Mouse (Mus musculus): ENCODE results near the gene Rgma. TPM values are rescaled to one million over a fixed set of nuclear protein-coding genes. Genes with fewer than 3 reads are reported as not detected.

Gene Rgma
- polyA plus RNA-seq, 1 experiment from 2014 or later = 20.6 TPM

DNA sequence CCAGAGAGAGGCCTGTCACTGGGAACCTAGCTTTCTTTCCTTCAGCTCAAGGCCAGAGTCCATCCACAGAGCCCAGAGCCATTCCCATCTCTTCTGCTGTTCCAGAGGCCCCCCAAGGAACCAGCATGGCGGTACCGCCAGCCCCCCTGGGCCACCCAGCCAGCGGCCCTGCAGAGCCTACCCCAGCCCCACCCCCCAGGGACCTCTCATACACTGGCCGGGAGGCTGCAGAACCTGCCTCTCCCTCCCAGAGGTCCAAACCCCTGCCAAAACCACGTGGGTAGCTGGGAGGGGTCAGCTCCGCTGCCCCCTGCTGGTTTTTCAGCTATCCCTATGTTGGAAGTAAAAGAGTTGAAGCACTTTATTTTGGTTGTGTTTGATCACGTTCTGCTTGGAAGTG lies 44.1 kb downstream of the Rgma start:
- no peak overlapping the region for H3K27ac ChIP-seq (ENCODE audit: low read depth, low read length)
- no peak overlapping the region for H3K4me2 ChIP-seq (ENCODE audit: low read length)
- no peak overlapping the region for H3K9ac ChIP-seq (ENCODE audit: low read length)
- H3K27me3 ChIP-seq (replicated peaks; ENCODE audit: control insufficient read depth, insufficient read depth, low read length) = no peaks in the 10 kb centered on the region
- DNase-seq (ENCODE audit: low spot score) (no peak), ATAC-seq (peak; percentile 8; the same call in 1 of the 2 replicates)
- H3K36me3 ChIP-seq (ENCODE audit: control insufficient read depth, insufficient read depth, low read length) = peaks cover 59% of the 10 kb centered on the region
- WGBS = 24% methylated on average over 7 of the region's 7 CpGs
- H3K4me3 ChIP-seq (ENCODE audit: low read depth, low read length) = no peak overlapping the region
- peaks cover 11% of the 10 kb centered on the region for H3K4me1 ChIP-seq (ENCODE audit: control insufficient read depth, insufficient read depth, low read length)
- no peaks in the 10 kb centered on the region for H3K9me3 ChIP-seq (replicated peaks; ENCODE audit: control insufficient read depth, low read length)

DNA sequence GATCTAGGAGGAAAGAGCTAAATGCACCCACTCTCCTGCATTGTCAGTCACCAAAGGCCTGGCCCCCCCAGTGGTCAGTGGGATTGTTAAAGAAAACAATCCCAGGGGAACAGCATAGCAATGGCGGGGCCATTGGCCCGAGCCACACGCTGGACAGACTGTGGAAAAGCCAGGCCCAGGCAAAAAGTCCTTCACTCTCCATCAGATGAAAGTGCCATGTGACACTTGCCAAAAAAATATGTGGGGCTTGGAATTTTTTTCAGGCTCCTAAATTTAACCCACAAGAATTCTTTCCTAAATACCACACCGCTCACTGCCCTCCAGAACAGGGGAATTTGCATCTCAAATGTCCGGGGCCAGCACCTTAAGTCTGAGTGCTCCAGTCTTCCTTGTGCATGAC lies 45.5 kb downstream of the Rgma start:
- DNase-seq (ENCODE audit: low spot score) (no peak), ATAC-seq (no peak)
- H3K4me3 ChIP-seq (ENCODE audit: low read depth, low read length) = no peak overlapping the region
- H3K9me3 ChIP-seq (replicated peaks; ENCODE audit: control insufficient read depth, low read length) = no peaks in the 10 kb centered on the region
- no peak overlapping the region for H3K4me2 ChIP-seq (ENCODE audit: low read length)
- H3K4me1 ChIP-seq (ENCODE audit: control insufficient read depth, insufficient read depth, low read length) = peaks cover 11% of the 10 kb centered on the region
- H3K9ac ChIP-seq (ENCODE audit: low read length) = no peak overlapping the region
- WGBS = 44% methylated on average over 5 of the region's 5 CpGs
- 0 out of 2 replicates have a peak overlapping the region, but pooled peaks have one; percentile 14 for H3K27ac ChIP-seq (ENCODE audit: low read depth, low read length)
- peaks cover 46% of the 10 kb centered on the region for H3K36me3 ChIP-seq (ENCODE audit: control insufficient read depth, insufficient read depth, low read length)
- no peaks in the 10 kb centered on the region for H3K27me3 ChIP-seq (replicated peaks; ENCODE audit: control insufficient read depth, insufficient read depth, low read length)

DNA sequence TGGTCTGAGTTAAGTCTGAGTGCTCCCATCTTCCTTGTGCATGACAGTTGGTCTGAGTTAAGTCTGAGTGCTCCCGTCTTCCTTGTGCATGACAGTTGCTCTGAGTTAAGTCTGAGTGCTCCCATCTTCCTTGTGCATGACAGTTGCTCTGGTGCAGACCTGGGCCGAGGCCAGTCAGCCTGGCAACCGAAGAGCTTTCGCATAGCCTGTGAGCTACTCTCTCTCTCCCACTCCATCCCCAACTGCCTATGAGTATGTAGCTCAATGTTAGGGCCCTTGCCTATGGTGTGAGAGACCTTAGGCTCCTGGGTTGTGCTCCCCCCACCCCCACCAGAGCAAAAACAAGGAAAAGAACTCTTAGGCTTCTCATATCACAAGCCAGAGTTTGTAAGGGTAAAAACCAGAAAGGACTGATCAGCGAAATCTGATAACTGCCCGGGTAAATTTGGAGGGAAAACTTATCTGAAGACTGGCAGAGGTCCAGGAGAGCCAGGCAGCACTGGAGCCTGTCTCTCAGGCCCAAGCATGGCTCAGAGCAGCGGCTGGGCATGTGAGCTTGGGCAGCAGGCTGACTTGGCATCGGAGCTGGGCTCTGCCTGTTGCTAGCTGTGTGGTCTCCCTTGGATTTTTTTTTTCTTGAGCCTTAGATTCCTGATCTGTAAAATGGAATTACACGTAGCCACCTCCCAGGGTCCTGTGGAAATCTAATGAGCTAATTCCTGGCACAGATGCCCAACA lies 46.1 kb downstream of the Rgma start:
- ATAC-seq = peak; percentile 47; the same call in 1 of the 2 replicates
- H3K9me3 ChIP-seq (replicated peaks; ENCODE audit: control insufficient read depth, low read length) = no peaks in the 10 kb centered on the region
- peak overlapping the region; percentile 60; the same call in 1 of the 2 replicates for H3K27ac ChIP-seq (ENCODE audit: low read depth, low read length)
- no peaks in the 10 kb centered on the region for H3K27me3 ChIP-seq (replicated peaks; ENCODE audit: control insufficient read depth, insufficient read depth, low read length)
- H3K9ac ChIP-seq (ENCODE audit: low read length) = no peak overlapping the region
- DNase-seq (ENCODE audit: low spot score) = peak; percentile 73
- peaks cover 11% of the 10 kb centered on the region for H3K4me1 ChIP-seq (ENCODE audit: control insufficient read depth, insufficient read depth, low read length)
- WGBS = 39% methylated on average over 9 of the region's 9 CpGs
- H3K36me3 ChIP-seq (ENCODE audit: control insufficient read depth, insufficient read depth, low read length) = peaks cover 41% of the 10 kb centered on the region
- H3K4me2 ChIP-seq (ENCODE audit: low read length) = no peak overlapping the region
- H3K4me3 ChIP-seq (ENCODE audit: low read depth, low read length) = no peak overlapping the region

DNA sequence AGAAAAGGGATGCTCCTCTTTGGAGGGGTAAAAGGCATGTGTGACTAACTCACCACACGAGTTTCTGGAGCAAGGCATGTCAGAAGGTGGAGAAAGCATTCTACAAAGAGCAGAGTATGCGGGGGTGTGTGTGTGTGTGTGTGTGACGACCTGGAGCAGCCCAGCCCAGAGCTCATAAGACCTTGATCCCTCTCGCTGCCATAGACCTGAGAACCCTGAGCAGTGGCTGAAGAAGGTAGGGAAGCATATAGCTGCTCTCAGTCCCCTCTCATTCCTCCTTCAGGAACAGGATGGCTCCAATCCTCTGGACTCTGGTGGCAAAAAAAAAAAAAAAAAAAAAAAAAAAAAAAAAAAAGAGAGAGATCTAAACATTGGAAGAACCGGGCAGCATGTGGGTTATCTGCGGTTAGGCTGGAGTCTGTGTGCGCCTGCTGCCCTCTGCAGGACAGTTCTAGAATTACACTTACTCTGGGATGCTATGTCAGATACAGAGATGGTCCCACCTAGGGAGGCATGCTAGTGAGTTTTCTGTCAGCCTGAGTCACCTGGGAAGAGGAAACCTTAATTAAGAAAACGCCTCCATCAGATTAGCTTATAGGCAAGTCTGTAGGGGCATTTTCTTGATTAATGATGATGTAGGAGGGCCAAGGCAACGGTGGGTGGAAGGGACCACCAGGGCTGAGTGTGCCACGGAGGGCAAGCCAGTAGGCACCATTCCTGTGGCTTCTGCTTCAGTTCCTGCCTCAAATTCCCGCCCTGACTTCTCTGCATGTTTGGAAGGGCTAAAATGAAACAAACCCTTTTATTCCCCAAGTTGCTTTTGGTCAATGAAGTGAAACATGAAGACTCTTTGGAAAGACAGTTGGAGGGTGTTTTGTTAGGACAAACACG lies 47.2 kb downstream of the Rgma start:
- 23% methylated on average over 12 of the region's 12 CpGs for WGBS
- peaks cover 41% of the 10 kb centered on the region for H3K36me3 ChIP-seq (ENCODE audit: control insufficient read depth, insufficient read depth, low read length)
- H3K27me3 ChIP-seq (replicated peaks; ENCODE audit: control insufficient read depth, insufficient read depth, low read length) = no peaks in the 10 kb centered on the region
- H3K4me1 ChIP-seq (ENCODE audit: control insufficient read depth, insufficient read depth, low read length) = peaks cover 11% of the 10 kb centered on the region
- DNase-seq (ENCODE audit: low spot score) = peak; percentile 89
- H3K4me3 ChIP-seq (ENCODE audit: low read depth, low read length) = no peak overlapping the region
- no peaks in the 10 kb centered on the region for H3K9me3 ChIP-seq (replicated peaks; ENCODE audit: control insufficient read depth, low read length)
- H3K9ac ChIP-seq (ENCODE audit: low read length) = no peak overlapping the region
- 0 out of 2 replicates have a peak overlapping the region, but pooled peaks have one; percentile 22 for H3K27ac ChIP-seq (ENCODE audit: low read depth, low read length)
- H3K4me2 ChIP-seq (ENCODE audit: low read length) = no peak overlapping the region
- ATAC-seq = peak; percentile 64

DNA sequence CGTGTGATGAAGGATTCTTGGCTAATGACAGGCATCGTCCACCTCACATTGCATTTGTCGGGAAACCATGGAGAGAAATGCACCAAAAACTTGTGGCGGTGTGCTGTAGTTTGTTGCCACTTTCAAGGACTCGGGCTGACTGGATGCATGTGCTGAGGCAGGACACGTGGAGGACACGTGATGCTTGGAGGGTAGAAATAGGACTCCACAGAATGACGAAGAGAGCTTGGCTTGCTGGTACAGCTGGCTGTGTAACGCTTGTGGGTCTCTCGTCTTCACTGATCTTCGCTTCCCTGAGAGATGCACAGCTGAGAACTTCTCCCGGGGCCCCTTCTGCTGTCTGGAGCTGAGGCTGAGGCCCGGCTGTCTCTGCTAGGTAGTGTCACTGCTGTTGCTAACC lies 47.9 kb downstream of the Rgma start:
- no peak for DNase-seq (ENCODE audit: low spot score)
- peaks cover 11% of the 10 kb centered on the region for H3K4me1 ChIP-seq (ENCODE audit: control insufficient read depth, insufficient read depth, low read length)
- H3K27ac ChIP-seq (ENCODE audit: low read depth, low read length) = no peak overlapping the region
- H3K36me3 ChIP-seq (ENCODE audit: control insufficient read depth, insufficient read depth, low read length) = peaks cover 41% of the 10 kb centered on the region
- 74% methylated on average over 13 of the region's 13 CpGs for WGBS
- H3K9ac ChIP-seq (ENCODE audit: low read length) = no peak overlapping the region
- no peak overlapping the region for H3K4me3 ChIP-seq (ENCODE audit: low read depth, low read length)
- H3K27me3 ChIP-seq (replicated peaks; ENCODE audit: control insufficient read depth, insufficient read depth, low read length) = no peaks in the 10 kb centered on the region
- no peak for ATAC-seq
- no peaks in the 10 kb centered on the region for H3K9me3 ChIP-seq (replicated peaks; ENCODE audit: control insufficient read depth, low read length)
- no peak overlapping the region for H3K4me2 ChIP-seq (ENCODE audit: low read length)

DNA sequence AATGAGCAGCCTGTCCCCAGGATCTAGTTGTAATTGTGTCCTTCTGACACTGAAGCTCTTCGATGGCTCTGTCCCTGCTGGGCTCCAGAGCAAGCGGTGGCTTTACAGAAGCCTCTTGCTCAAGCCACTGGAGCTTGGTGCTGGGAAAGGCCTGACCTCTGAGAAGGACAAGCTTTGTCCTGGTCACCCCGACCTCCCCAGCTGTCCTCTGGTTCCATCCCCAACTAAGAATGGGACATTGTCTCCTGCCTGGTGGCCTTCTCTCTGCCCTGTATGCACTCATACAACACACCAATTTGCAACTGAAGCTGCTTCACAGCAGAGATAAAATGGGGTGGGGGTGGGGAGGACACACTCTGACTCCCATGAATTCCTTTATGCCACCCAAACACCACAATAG lies 48.9 kb downstream of the Rgma start:
- DNase-seq (ENCODE audit: low spot score) = no peak
- 40% methylated on average over 3 of the region's 3 CpGs for WGBS
- Histone ChIP-seq H3K27me3 (replicated peaks; ENCODE audit: control insufficient read depth, insufficient read depth, low read length) (no peaks in the 10 kb centered on the region), H3K4me2 (ENCODE audit: low read length) (no peak overlapping the region), H3K9me3 (replicated peaks; ENCODE audit: control insufficient read depth, low read length) (no peaks in the 10 kb centered on the region), H3K9ac (ENCODE audit: low read length) (no peak overlapping the region), H3K4me3 (ENCODE audit: low read depth, low read length) (no peak overlapping the region), H3K36me3 (ENCODE audit: control insufficient read depth, insufficient read depth, low read length) (peaks cover 41% of the 10 kb centered on the region), H3K4me1 (ENCODE audit: control insufficient read depth, insufficient read depth, low read length) (peaks cover 11% of the 10 kb centered on the region), H3K27ac (ENCODE audit: low read depth, low read length) (no peak overlapping the region; the same call in 1 of the 2 replicates)
- ATAC-seq = no peak

DNA sequence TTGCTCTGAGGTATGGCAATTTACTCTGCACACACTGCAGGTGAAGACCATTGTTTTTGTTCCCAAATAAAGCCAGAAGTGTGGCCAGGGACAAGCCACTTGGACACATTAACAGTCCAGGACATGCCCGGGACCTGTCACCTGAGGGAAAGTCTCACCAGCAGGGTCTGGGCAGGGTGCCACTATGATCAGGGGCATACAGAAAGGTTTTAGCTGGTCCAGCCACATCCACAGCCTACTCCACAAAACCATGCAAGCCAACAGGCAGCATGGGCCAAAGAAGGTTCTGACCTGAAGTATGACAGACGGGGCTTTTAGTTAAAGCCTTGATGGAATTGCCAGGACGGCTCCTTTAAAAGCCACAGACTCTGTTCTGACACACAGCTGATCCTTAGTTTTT lies 49.4 kb downstream of the Rgma start:
- H3K4me1 ChIP-seq (ENCODE audit: control insufficient read depth, insufficient read depth, low read length) = peaks cover 11% of the 10 kb centered on the region
- no peaks in the 10 kb centered on the region for H3K27me3 ChIP-seq (replicated peaks; ENCODE audit: control insufficient read depth, insufficient read depth, low read length)
- H3K4me2 ChIP-seq (ENCODE audit: low read length) = no peak overlapping the region
- no peak overlapping the region for H3K4me3 ChIP-seq (ENCODE audit: low read depth, low read length)
- no peak overlapping the region; the same call in 1 of the 2 replicates for H3K27ac ChIP-seq (ENCODE audit: low read depth, low read length)
- H3K9ac ChIP-seq (ENCODE audit: low read length) = no peak overlapping the region
- no peaks in the 10 kb centered on the region for H3K9me3 ChIP-seq (replicated peaks; ENCODE audit: control insufficient read depth, low read length)
- 27% methylated on average over 3 of the region's 3 CpGs for WGBS
- peaks cover 42% of the 10 kb centered on the region for H3K36me3 ChIP-seq (ENCODE audit: control insufficient read depth, insufficient read depth, low read length)
- ATAC-seq (no peak), DNase-seq (ENCODE audit: low spot score) (no peak)

DNA sequence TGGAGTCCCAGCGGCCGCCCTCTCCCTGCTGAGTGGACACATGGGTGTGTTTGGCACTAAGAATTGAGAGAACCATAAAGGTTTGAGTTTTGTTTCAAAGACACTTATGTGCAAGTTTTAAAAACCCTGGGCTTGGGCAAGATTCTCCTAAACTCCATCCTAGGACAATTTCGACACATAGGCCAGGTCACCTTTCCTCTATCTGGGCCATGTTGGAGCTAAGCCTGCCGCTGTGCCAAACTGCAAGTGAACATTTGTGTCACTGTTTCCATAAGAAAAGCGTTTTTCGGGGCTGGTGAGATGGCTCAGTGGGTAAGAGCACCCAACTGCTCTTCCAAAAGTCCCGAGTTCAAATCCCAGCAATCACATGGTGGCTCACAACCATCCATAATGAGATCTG lies 50.1 kb downstream of the Rgma start:
- no peak overlapping the region; the same call in 1 of the 2 replicates for H3K27ac ChIP-seq (ENCODE audit: low read depth, low read length)
- H3K36me3 ChIP-seq (ENCODE audit: control insufficient read depth, insufficient read depth, low read length) = peaks cover 41% of the 10 kb centered on the region
- H3K9ac ChIP-seq (ENCODE audit: low read length) = no peak overlapping the region
- H3K4me2 ChIP-seq (ENCODE audit: low read length) = no peak overlapping the region
- H3K9me3 ChIP-seq (replicated peaks; ENCODE audit: control insufficient read depth, low read length) = no peaks in the 10 kb centered on the region
- H3K4me3 ChIP-seq (ENCODE audit: low read depth, low read length) = no peak overlapping the region
- 95% methylated on average over 7 of the region's 7 CpGs for WGBS
- H3K27me3 ChIP-seq (replicated peaks; ENCODE audit: control insufficient read depth, insufficient read depth, low read length) = no peaks in the 10 kb centered on the region
- no peak for ATAC-seq
- no peak for DNase-seq (ENCODE audit: low spot score)
- H3K4me1 ChIP-seq (ENCODE audit: control insufficient read depth, insufficient read depth, low read length) = peaks cover 11% of the 10 kb centered on the region
